Mouse (Mus musculus): ENCODE results near the gene Vwa5b1. TPM values are rescaled to one million over a fixed set of nuclear protein-coding genes. Genes with fewer than 3 reads are reported as not detected.

The Vwa5b1 gene
- polyA plus RNA-seq, 1 experiment from 2014 or later, result 0.26 TPM

DNA sequence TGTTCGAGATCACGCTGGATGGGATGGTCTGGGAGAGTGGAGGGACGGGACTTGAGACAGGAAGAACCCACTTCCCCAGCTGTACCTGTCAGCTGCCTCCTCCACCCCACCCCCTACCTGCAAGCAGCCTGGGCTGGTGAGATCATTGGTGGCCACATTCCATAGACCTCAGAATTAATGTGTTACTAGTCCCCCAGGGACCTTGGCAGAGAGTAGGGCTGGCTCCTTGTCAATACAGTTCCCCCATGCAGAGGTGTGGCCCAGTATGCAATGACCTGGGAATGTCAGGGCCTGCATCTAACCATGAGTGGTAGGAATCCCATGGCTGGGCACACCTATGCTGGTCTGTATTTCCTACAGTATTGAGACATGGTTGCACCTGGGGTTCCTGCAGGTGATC, 119.2 kb downstream of the Vwa5b1 start:
- no peaks in the 10 kb centered on the region for H3K36me3 ChIP-seq (ENCODE audit: control insufficient read depth, insufficient read depth, low read length)
- 74% methylated on average over 3 of the region's 3 CpGs for WGBS
- no peak overlapping the region for H3K27ac ChIP-seq (ENCODE audit: low read depth)
- no peaks in the 10 kb centered on the region for H3K4me1 ChIP-seq (replicated peaks; ENCODE audit: control insufficient read depth, insufficient read depth, low read length)
- no peak for DNase-seq (ENCODE audit: low spot score)
- H3K4me2 ChIP-seq (ENCODE audit: low read length), result no peak overlapping the region
- no peak overlapping the region for H3K9ac ChIP-seq (ENCODE audit: low read length)
- no peak for ATAC-seq (replicated peaks; ENCODE audit: low FRiP score, low TSS enrichment, low read depth)
- no peaks in the 10 kb centered on the region for H3K27me3 ChIP-seq (replicated peaks; ENCODE audit: control insufficient read depth, insufficient read depth, low read length)
- no peaks in the 10 kb centered on the region for H3K9me3 ChIP-seq (ENCODE audit: control insufficient read depth, low read length)
- no peak overlapping the region for H3K4me3 ChIP-seq (ENCODE audit: low read depth, low read length)

Other genes with a start within 250 kb of the Vwa5b1 start
- 0.07 TPM in 2 replicates for gene Fam43b, start 239.4 kb downstream of the Vwa5b1 start, polyA plus RNA-seq (2014; fragmentation: Nextera tagmentation; extraction: Ambion mirVana)
- gene Mul1, start 201.2 kb downstream of the Vwa5b1 start, polyA plus RNA-seq (2014; fragmentation: Nextera tagmentation; extraction: Ambion mirVana), result 19.4 and 20.1 TPM in 2 replicates
- 5.3 and 5.9 TPM in 2 replicates for gene Camk2n1, start 181.6 kb downstream of the Vwa5b1 start, polyA plus RNA-seq (2014; fragmentation: Nextera tagmentation; extraction: Ambion mirVana)
- 0.22 and 0.35 TPM in 2 replicates for gene Pla2g2c, start 88.9 kb upstream of the Vwa5b1 start, polyA plus RNA-seq (2014; fragmentation: Nextera tagmentation; extraction: Ambion mirVana)
- gene Ubxn10, start 101.3 kb upstream of the Vwa5b1 start, polyA plus RNA-seq (2014; fragmentation: Nextera tagmentation; extraction: Ambion mirVana), result 1.0 and 1.8 TPM in 2 replicates
- gene Pla2g2f, start 121.7 kb upstream of the Vwa5b1 start, polyA plus RNA-seq (2014; fragmentation: Nextera tagmentation; extraction: Ambion mirVana), result 0.12 and 0.80 TPM in 2 replicates
- gene Pla2g2d, start 139.9 kb upstream of the Vwa5b1 start, polyA plus RNA-seq (2014; fragmentation: Nextera tagmentation; extraction: Ambion mirVana), result 1.1 TPM in 1 of 2 replicates, not detected in the other
- 0.19 and 0.42 TPM in 2 replicates for gene Pla2g5, start 227.6 kb upstream of the Vwa5b1 start, polyA plus RNA-seq (2014; fragmentation: Nextera tagmentation; extraction: Ambion mirVana)
- gene Gm13030, start 238.1 kb upstream of the Vwa5b1 start, polyA plus RNA-seq (2014; fragmentation: Nextera tagmentation; extraction: Ambion mirVana), result not detected in 2 replicates
- gene Pla2g2e, start 242.1 kb upstream of the Vwa5b1 start, polyA plus RNA-seq (2014; fragmentation: Nextera tagmentation; extraction: Ambion mirVana), result not detected in 2 replicates